Mouse (Mus musculus): ENCODE results near the gene Lrrc32.

DNA sequence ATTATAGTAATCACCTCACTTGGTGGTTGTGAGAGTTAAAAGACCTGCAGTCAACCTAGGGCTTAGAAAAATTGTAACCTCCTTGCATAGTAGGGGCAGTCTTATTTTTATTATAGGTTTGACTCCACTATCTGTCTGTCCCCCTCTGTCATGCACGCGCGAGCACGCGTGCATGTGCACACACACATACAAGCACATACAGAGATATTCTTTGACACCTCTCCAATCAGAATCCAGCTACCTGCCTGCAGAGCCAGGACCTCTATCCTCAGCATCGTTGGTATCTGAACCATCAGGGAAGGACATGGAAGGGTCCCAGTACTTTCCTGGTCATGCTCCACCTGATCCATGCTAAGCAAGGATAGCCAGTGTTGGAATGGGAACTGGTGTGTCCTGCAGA, 1.8 kb downstream of the Lrrc32 start:
- TF ChIP-seq POLR2A (IDR thresholded peaks at IDR 0.05; ENCODE audit: insufficient read depth, low read depth, low read length) = no peak
- TF ChIP-seq CTCF (IDR thresholded peaks at IDR 0.05; ENCODE audit: insufficient read depth, low read depth, low read length) = no peak
